Mouse (Mus musculus) left cerebral cortex, adult 2 months (tissue): ENCODE results near the gene Mtx1. TPM values are rescaled to one million over a fixed set of nuclear protein-coding genes. Genes with fewer than 3 reads are reported as not detected.

Source experiments
- DNase-seq, 2 experiments: peaks; one replicate each; pipeline ENCODE4 v3.0.0; 2021 to 2022; ENCODE audit warnings: low spot score in 2 of 2, mixed read lengths in 1 of 2; ENCODE audit errors: extremely low spot score in 1 of 2
- H3K27ac ChIP-seq: fragments of 200-600 bp; 2 replicates; pipeline ENCODE4 v1.8.1; 2022
- H3K4me3 ChIP-seq: fragments of 200-600 bp; 2 replicates; pipeline ENCODE4 v1.8.1; 2022
- CTCF ChIP-seq: fragments of 200-600 bp; IDR thresholded peaks from 2 replicates; pipeline ENCODE4 v1.8.1; 2022; ENCODE audit warnings: antibody characterized with exemption, mild to moderate bottlenecking, moderate library complexity
- intact Hi-C: fragments of 180-260 bp; cut with DNase I; formaldehyde crosslinking; loops from one replicate; pipeline ENCODE4 v1.15.1; 2025
- total RNA-seq, 2 experiments: library from RNA; stranded (reverse); gene quantifications; 2 replicates each; pipeline ENCODE4 v1.2.3; 2021

Mtx1 gene
- total RNA-seq, 2 experiments from 2014 or later: 96.2 to 99.9 TPM

GRCm38 (mm10) chr3:89237682-89238081 lies 10.8 kb upstream of the Mtx1 start:
- no peak overlapping the region for H3K4me3 ChIP-seq
- intact Hi-C loops: no loop called here
- TF ChIP-seq CTCF: no peak
- DNase-seq: no peak
- no peak overlapping the region for H3K27ac ChIP-seq

- no peak overlapping the region for H3K27ac ChIP-seq
- no peak overlapping the region for H3K4me3 ChIP-seq
- no peak for TF ChIP-seq CTCF
- intact Hi-C loops: no loop called here
- DNase-seq: no peak
Observed at GRCm38 (mm10) chr3:89236516-89236915, 9.6 kb upstream of the Mtx1 start.

GRCm38 (mm10) chr3:89233562-89234110 lies 6.7 kb upstream of the Mtx1 start:
- Histone ChIP-seq H3K4me3 (no peak overlapping the region), H3K27ac (no peak overlapping the region)
- no peak for TF ChIP-seq CTCF
- intact Hi-C loops: no loop called here
- DNase-seq: no peak

GRCm38 (mm10) chr3:89232614-89233013 lies 5.7 kb upstream of the Mtx1 start:
- DNase-seq: no peak
- no peak overlapping the region for H3K27ac ChIP-seq
- intact Hi-C loops: no loop called here
- TF ChIP-seq CTCF: no peak
- H3K4me3 ChIP-seq: no peak overlapping the region

GRCm38 (mm10) chr3:89231772-89232275 lies 4.9 kb upstream of the Mtx1 start:
- DNase-seq: no peak
- no peak for TF ChIP-seq CTCF
- intact Hi-C loops: no loop called here
- no peak overlapping the region for H3K27ac ChIP-seq
- no peak overlapping the region for H3K4me3 ChIP-seq

GRCm38 (mm10) chr3:89231345-89231744 lies 4.5 kb upstream of the Mtx1 start:
- intact Hi-C loops: no loop called here
- DNase-seq: no peak
- H3K4me3 ChIP-seq: no peak overlapping the region
- TF ChIP-seq CTCF: no peak
- no peak overlapping the region for H3K27ac ChIP-seq

GRCm38 (mm10) chr3:89230561-89230960 lies 3.7 kb upstream of the Mtx1 start:
- no peak for TF ChIP-seq CTCF
- no peak overlapping the region for H3K27ac ChIP-seq
- intact Hi-C loops: no loop called here
- H3K4me3 ChIP-seq: no peak overlapping the region
- no peak for DNase-seq

- no peak for DNase-seq
- intact Hi-C loops: loop anchor here (2.0 kb wide), 1 partner anchor 14 kb away; no protein-coding TSS in a partner anchor
- no peak overlapping the region for H3K27ac ChIP-seq
- no peak for TF ChIP-seq CTCF
- no peak overlapping the region for H3K4me3 ChIP-seq
Observed at GRCm38 (mm10) chr3:89229276-89229675, 2.4 kb upstream of the Mtx1 start.

- Histone ChIP-seq H3K27ac (peak within 1 kb of the TSS; percentile 82), H3K4me3 (peak within 1 kb of the TSS; percentile 53)
- intact Hi-C loops: loop anchor here (2.0 kb wide), 1 partner anchor 14 kb away; no protein-coding TSS in a partner anchor
- peak in 1 of 2 experiments; percentile 9 for DNase-seq
- TF ChIP-seq CTCF: no peak
Observed at GRCm38 (mm10) chr3:89228836-89229235, 1.9 kb upstream of the Mtx1 start, which contains the start of gene Muc1. TSS of gene Muc1 (plus strand) at chr3:89229057.

GRCm38 (mm10) chr3:89228180-89228549 lies 1.3 kb upstream of the Mtx1 start:
- intact Hi-C loops: loop anchor here (2.0 kb wide), 1 partner anchor 15 kb away; no protein-coding TSS in a partner anchor
- Histone ChIP-seq H3K27ac (0 out of 2 replicates have a peak overlapping the region, but pooled peaks have one; percentile 65), H3K4me3 (peak overlapping the region; percentile 53)
- peak; percentile 81 to 91 for DNase-seq
- TF ChIP-seq CTCF: peak; percentile 97

- Histone ChIP-seq H3K4me3 (peak overlapping the region; percentile 53), H3K27ac (peak overlapping the region; percentile 82)
- intact Hi-C loops: loop anchor here (2.0 kb wide), 1 partner anchor 15 kb away; no protein-coding TSS in a partner anchor
- no peak for TF ChIP-seq CTCF
- DNase-seq: peak; percentile 88 to 92
Observed at GRCm38 (mm10) chr3:89227307-89228179, 655 bp upstream of the Mtx1 start.

- intact Hi-C loops: no loop called here
- Histone ChIP-seq H3K4me3 (peak overlapping the region; percentile 53), H3K27ac (peak overlapping the region; percentile 74)
- no peak for TF ChIP-seq CTCF
- DNase-seq: peak in 1 of 2 experiments; percentile 9
Observed at GRCm38 (mm10) chr3:89226361-89226760, 527 bp downstream of the Mtx1 start.
